Mouse (Mus musculus) limb, embryonic 14.5 days (tissue): ENCODE data around the gene Arel1. TPM values are rescaled to one million over a fixed set of nuclear protein-coding genes. Genes with fewer than 3 reads are reported as not detected.

Experiments
- ATAC-seq: fragments of 200-750 bp; cut with Nextera tagmentation; 2 replicates; pipeline ENCODE4 v1.8.0; 2017; ENCODE audit warnings: low read depth, moderate number of reproducible peaks, moderate TSS enrichment; ENCODE audit not compliant: low FRiP score
- DNase-seq: peaks from one replicate; pipeline ENCODE4 v3.0.0-alpha.2; 2015; ENCODE audit warnings: low spot score
- H3K27ac ChIP-seq: fragments of 300-500 bp; sonication (generic); replicated peaks from 2 replicates; pipeline ENCODE4 v1.5.1; 2014; ENCODE audit warnings: low read depth, mild to moderate bottlenecking, low read length, moderate library complexity, mixed read lengths
- H3K27me3 ChIP-seq: fragments of 300-500 bp; sonication (generic); 2 replicates; pipeline ENCODE4 v1.6.1; 2014; ENCODE audit warnings: low read length, mixed read lengths; ENCODE audit not compliant: control insufficient read depth, insufficient read depth
- H3K36me3 ChIP-seq: fragments of 300-500 bp; sonication (generic); 2 replicates; pipeline ENCODE4 v1.6.1; 2014; ENCODE audit warnings: mild to moderate bottlenecking, low read length, moderate library complexity, mixed read lengths; ENCODE audit not compliant: control insufficient read depth, insufficient read depth
- H3K4me1 ChIP-seq: fragments of 300-500 bp; sonication (generic); 2 replicates; pipeline ENCODE4 v1.6.1; 2014; ENCODE audit warnings: antibody characterized with exemption, low read length, mixed read lengths; ENCODE audit not compliant: control insufficient read depth, insufficient read depth
- H3K4me2 ChIP-seq: fragments of 300-500 bp; sonication (generic); replicated peaks from 2 replicates; pipeline ENCODE4 v1.6.1; 2014; ENCODE audit warnings: low read depth, mild to moderate bottlenecking, low read length, moderate library complexity; ENCODE audit not compliant: severe bottlenecking
- H3K4me3 ChIP-seq: fragments of 300-500 bp; sonication (generic); replicated peaks from 2 replicates; pipeline ENCODE4 v1.5.1; 2014; ENCODE audit warnings: low read length
- H3K9ac ChIP-seq: fragments of 300-500 bp; sonication (generic); 2 replicates; pipeline ENCODE4 v1.6.1; 2014; ENCODE audit warnings: mild to moderate bottlenecking, low read depth, low read length, moderate library complexity; ENCODE audit not compliant: severe bottlenecking
- H3K9me3 ChIP-seq: fragments of 300-500 bp; sonication (generic); 2 replicates; pipeline ENCODE4 v1.6.1; 2016; ENCODE audit warnings: low read length; ENCODE audit not compliant: control insufficient read depth
- POLR2A ChIP-seq: fragments of 200-500 bp; IDR thresholded peaks from 2 replicates; pipeline ENCODE4 v1.8.0; 2012; ENCODE audit warnings: inconsistent platforms, mild to moderate bottlenecking, moderate library complexity, borderline replicate concordance; ENCODE audit not compliant: insufficient read depth, insufficient read length; ENCODE audit errors: extremely low read depth
- WGBS: fragments of 180-500 bp; shearing (Covaris S2); extraction: QIAGEN DNeasy Blood & Tissue Kit; methylation state at CpG from one replicate; pipeline ENCODE4 v1.1.7; 2014; 5-methylcytosine and 5-hydroxymethylcytosine counted together
- polyA plus RNA-seq, 2 experiments: library from polyadenylated mRNA; depleted of rRNA in 1 of 2; stranded (reverse) in 1 of 2; unstranded in 1 of 2; fragments of >200 nt; fragmentation: Nextera tagmentation in 1 of 2; extraction: Ambion mirVana in 1 of 2; gene quantifications; 2 replicates each; pipeline versions ENCODE4 v1.2.1 to v1.2.3; 2012 to 2014

Arel1 gene
- polyA plus RNA-seq, 2 experiments, result 13.9 to 24.5 TPM

- under 1% methylated on average over 58 of the region's 59 CpGs for WGBS
- H3K4me1 ChIP-seq, result peaks cover 12% of the 10 kb centered on the region; the same call in 1 of the 2 replicates
- peak overlapping the region; percentile 40 for H3K9ac ChIP-seq
- DNase-seq (no peak), ATAC-seq (no peak)
- H3K36me3 ChIP-seq, result no peaks in the 10 kb centered on the region
- no peak overlapping the region for H3K27ac ChIP-seq
- peak overlapping the region; percentile 37 for H3K4me3 ChIP-seq
- peak overlapping the region; percentile 61 for H3K4me2 ChIP-seq
- peaks cover 55% of the 10 kb centered on the region for H3K27me3 ChIP-seq
- no peaks in the 10 kb centered on the region for H3K9me3 ChIP-seq
- no peak for TF ChIP-seq POLR2A
Observed at GRCm38 (mm10) chr12:84875761-84876480, 94.8 kb downstream of the Arel1 start.

- H3K4me3 ChIP-seq, result no peak overlapping the region
- H3K4me1 ChIP-seq, result peaks cover 12% of the 10 kb centered on the region; the same call in 1 of the 2 replicates
- peaks cover 46% of the 10 kb centered on the region for H3K27me3 ChIP-seq
- 2% methylated on average over 3 of the region's 3 CpGs for WGBS
- no peak overlapping the region for H3K9ac ChIP-seq
- DNase-seq (peak; percentile 80), ATAC-seq (no peak)
- no peak overlapping the region for H3K27ac ChIP-seq
- no peaks in the 10 kb centered on the region for H3K9me3 ChIP-seq
- no peak overlapping the region for H3K4me2 ChIP-seq
- no peak for TF ChIP-seq POLR2A
- H3K36me3 ChIP-seq, result no peaks in the 10 kb centered on the region
Observed at GRCm38 (mm10) chr12:84873434-84873833, 97.3 kb downstream of the Arel1 start.

- Histone ChIP-seq H3K4me3 (no peak overlapping the region), H3K9me3 (no peaks in the 10 kb centered on the region), H3K27me3 (peaks cover 37% of the 10 kb centered on the region), H3K4me1 (peaks cover 12% of the 10 kb centered on the region; the same call in 1 of the 2 replicates), H3K9ac (no peak overlapping the region), H3K36me3 (no peaks in the 10 kb centered on the region), H3K27ac (no peak overlapping the region), H3K4me2 (no peak overlapping the region)
- DNase-seq, result no peak
- ATAC-seq, result no peak
- TF ChIP-seq POLR2A, result no peak
- 73% methylated on average over 2 of the region's 2 CpGs for WGBS
Observed at GRCm38 (mm10) chr12:84872310-84872709, 98.4 kb downstream of the Arel1 start.

Other genes starting within 250 kb of the Arel1 start
- gene Npc2, start 197.7 kb downstream of the Arel1 start, polyA plus RNA-seq (2012; rRNA removed), result 76.2 and 87.7 TPM in 2 replicates
- 65.1 and 73.4 TPM in 2 replicates for gene Npc2, start 197.7 kb downstream of the Arel1 start, polyA plus RNA-seq (2014; fragmentation: Nextera tagmentation; extraction: Ambion mirVana)
- 108 TPM in 2 replicates for gene Isca2, start 197.6 kb downstream of the Arel1 start, polyA plus RNA-seq (2012; rRNA removed)
- 138 and 145 TPM in 2 replicates for gene Isca2, start 197.6 kb downstream of the Arel1 start, polyA plus RNA-seq (2014; fragmentation: Nextera tagmentation; extraction: Ambion mirVana)
- gene Ltbp2, start 94.4 kb downstream of the Arel1 start, polyA plus RNA-seq (2012; rRNA removed), result 12.3 and 17.1 TPM in 2 replicates
- gene Ltbp2, start 94.4 kb downstream of the Arel1 start, polyA plus RNA-seq (2014; fragmentation: Nextera tagmentation; extraction: Ambion mirVana), result 4.4 and 5.2 TPM in 2 replicates
- gene Fcf1, start within 50 bp of the Arel1 start, polyA plus RNA-seq (2012; rRNA removed), result 78.9 and 132 TPM in 2 replicates
- 138 and 141 TPM in 2 replicates for gene Fcf1, start within 50 bp of the Arel1 start, polyA plus RNA-seq (2014; fragmentation: Nextera tagmentation; extraction: Ambion mirVana)
- gene Ylpm1, start 25.4 kb upstream of the Arel1 start, polyA plus RNA-seq (2012; rRNA removed), result 47.5 and 50.9 TPM in 2 replicates
- 38.5 and 40.9 TPM in 2 replicates for gene Ylpm1, start 25.4 kb upstream of the Arel1 start, polyA plus RNA-seq (2014; fragmentation: Nextera tagmentation; extraction: Ambion mirVana)
- 2.4 and 2.5 TPM in 2 replicates for gene Prox2, start 139.9 kb upstream of the Arel1 start, polyA plus RNA-seq (2012; rRNA removed)
- 3.2 and 3.9 TPM in 2 replicates for gene Prox2, start 139.9 kb upstream of the Arel1 start, polyA plus RNA-seq (2014; fragmentation: Nextera tagmentation; extraction: Ambion mirVana)
- gene Dlst, start 139.9 kb upstream of the Arel1 start, polyA plus RNA-seq (2012; rRNA removed), result 155 and 168 TPM in 2 replicates
- gene Dlst, start 139.9 kb upstream of the Arel1 start, polyA plus RNA-seq (2014; fragmentation: Nextera tagmentation; extraction: Ambion mirVana), result 95.7 and 99.0 TPM in 2 replicates
- gene Rps6kl1, start 180.4 kb upstream of the Arel1 start, polyA plus RNA-seq (2012; rRNA removed), result 0.37 and 0.43 TPM in 2 replicates
- 0.39 and 0.50 TPM in 2 replicates for gene Rps6kl1, start 180.4 kb upstream of the Arel1 start, polyA plus RNA-seq (2014; fragmentation: Nextera tagmentation; extraction: Ambion mirVana)
- gene Pgf, start 206.9 kb upstream of the Arel1 start, polyA plus RNA-seq (2012; rRNA removed), result 10.0 and 10.3 TPM in 2 replicates
- 14.6 and 16.1 TPM in 2 replicates for gene Pgf, start 206.9 kb upstream of the Arel1 start, polyA plus RNA-seq (2014; fragmentation: Nextera tagmentation; extraction: Ambion mirVana)
- 109 and 128 TPM in 2 replicates for gene Eif2b2, start 248.6 kb upstream of the Arel1 start, polyA plus RNA-seq (2012; rRNA removed)
- gene Eif2b2, start 248.6 kb upstream of the Arel1 start, polyA plus RNA-seq (2014; fragmentation: Nextera tagmentation; extraction: Ambion mirVana), result 78.2 and 79.6 TPM in 2 replicates